Comparison of ENCODE assay signal across 11 mouse cellular contexts in genomic region chr7:81573397-81573796, GRCm38 (mm10). TPM values are rescaled to one million over a fixed set of nuclear protein-coding genes. Genes with fewer than 3 reads are reported as not detected.
DNase-seq lines count a peak whose midpoint lies in the region; ATAC-seq and TF ChIP-seq lines count a peak whose summit lies in the region.
"Had no signal": no experiment of that assay in that cellular context is flagged by ENCODE, and none has a peak within 500 bp of the region (broad histone marks: within the 10 kb centered on the region; RNA-seq: fewer than 3 reads in every experiment).

No protein-coding gene starts in this region.

- no peak for TF ChIP-seq EP300 in heart, postnatal 0 days (IDR thresholded peaks at IDR 0.05; ENCODE audit: low read depth)
- no peak for TF ChIP-seq EP300 in stomach, postnatal 0 days (optimal IDR thresholded peaks at IDR 0.05)

- TF ChIP-seq CTCF in testis, adult 2 months (IDR thresholded peaks at IDR 0.05; ENCODE audit: control insufficient read depth, insufficient read depth, insufficient replicate concordance, low read depth, low read length), result no peak
- TF ChIP-seq CTCF in heart, postnatal 0 days (IDR thresholded peaks at IDR 0.05; ENCODE audit: low read depth), result no peak
- no peak for TF ChIP-seq CTCF in stomach, postnatal 0 days (IDR thresholded peaks at IDR 0.05; ENCODE audit: low read depth)

- H3K36me3 ChIP-seq in testis, adult 2 months (ENCODE audit: control insufficient read depth, insufficient read depth, low read length), result peaks cover 5% of the 10 kb centered on the region
- peaks cover 21% of the 10 kb centered on the region for H3K36me3 ChIP-seq in heart, postnatal 0 days (replicated peaks; ENCODE audit: control insufficient read depth, insufficient read depth, low read length)
- peaks cover 9% of the 10 kb centered on the region; the same call in 1 of the 2 replicates for H3K36me3 ChIP-seq in stomach, postnatal 0 days (ENCODE audit: control insufficient read depth, insufficient read depth, low read length)
- H3K36me3 ChIP-seq: stomach, embryonic 15.5 days had no signal

- H3K4me1 ChIP-seq in testis, adult 2 months (ENCODE audit: control insufficient read depth, insufficient read depth, low read length), result peaks cover 4% of the 10 kb centered on the region; the same call in 1 of the 2 replicates
- H3K4me1 ChIP-seq in heart, postnatal 0 days (ENCODE audit: control insufficient read depth, insufficient read depth), result peaks cover 12% of the 10 kb centered on the region
- H3K4me1 ChIP-seq in stomach, postnatal 0 days (replicated peaks; ENCODE audit: control insufficient read depth, insufficient read depth), result peaks cover 3% of the 10 kb centered on the region; the same call in 1 of the 2 replicates
- H3K4me1 ChIP-seq: stomach, embryonic 15.5 days had no signal

- H3K27ac ChIP-seq in testis, adult 2 months (ENCODE audit: control insufficient read depth, insufficient read depth, low read depth, low read length), result no peak overlapping the region
- no peak overlapping the region; the same call in 1 of the 2 replicates for H3K27ac ChIP-seq in heart, postnatal 0 days (ENCODE audit: low read depth)
- 0 out of 2 replicates have a peak overlapping the region, but pooled peaks have one; percentile 30 for H3K27ac ChIP-seq in stomach, postnatal 0 days (replicated peaks)
- H3K27ac ChIP-seq: embryonic facial prominence, embryonic 13.5 days; limb, embryonic 15.5 days; stomach, embryonic 15.5 days had no signal

- WGBS in heart, postnatal 0 days, result 49% methylated on average over 6 of the region's 6 CpGs
- 57% methylated on average over 6 of the region's 6 CpGs for WGBS in stomach, postnatal 0 days

- peak; percentile 39 for DNase-seq in gastrocnemius, adult 18-20 months (ENCODE audit: low spot score)
- no peak for DNase-seq in gastrocnemius, postnatal 25 days
- no peak for DNase-seq in testis, postnatal 14 days (ENCODE audit: low spot score)
- DNase-seq in heart, postnatal 0 days (ENCODE audit: low spot score), result no peak
- DNase-seq in stomach, postnatal 0 days (ENCODE audit: low spot score), result peak; percentile 42
- no peak for DNase-seq in kidney, adult 18-20 months
- DNase-seq in right cerebral cortex, adult 2 months (ENCODE audit: low spot score in 2 of 2), result no peak

- no peak for ATAC-seq in heart, postnatal 0 days (ENCODE audit: insufficient read depth, low read depth)
- peak; percentile 59 for ATAC-seq in stomach, postnatal 0 days (ENCODE audit: low FRiP score, low TSS enrichment)

- no peak overlapping the region for H3K9ac ChIP-seq in heart, postnatal 0 days (replicated peaks; ENCODE audit: low read depth, low read length)
- H3K9ac ChIP-seq in stomach, postnatal 0 days (ENCODE audit: low read length), result no peak overlapping the region
- H3K9ac ChIP-seq: embryonic facial prominence, embryonic 13.5 days; limb, embryonic 15.5 days; stomach, embryonic 15.5 days had no signal

- peak overlapping the region; percentile 6; the same call in 1 of the 2 replicates for H3K4me3 ChIP-seq in testis, adult 2 months (ENCODE audit: control insufficient read depth, low read depth, low read length)
- H3K4me3 ChIP-seq in heart, postnatal 0 days (ENCODE audit: low read depth, low read length), result no peak overlapping the region
- H3K4me3 ChIP-seq in stomach, postnatal 0 days (ENCODE audit: low read depth, low read length), result no peak overlapping the region
- H3K4me3 ChIP-seq: embryonic facial prominence, embryonic 13.5 days; limb, embryonic 15.5 days had no signal

- no peak for TF ChIP-seq POLR2A in testis, adult 2 months (IDR thresholded peaks at IDR 0.05; ENCODE audit: control insufficient read depth, low read depth, low read length)

- H3K27me3 ChIP-seq in testis, adult 2 months (ENCODE audit: control insufficient read depth, insufficient read depth, low read length), result no peaks in the 10 kb centered on the region
- H3K27me3 ChIP-seq in heart, postnatal 0 days (ENCODE audit: control insufficient read depth, insufficient read depth, low read length), result no peaks in the 10 kb centered on the region
- H3K27me3 ChIP-seq in stomach, postnatal 0 days (ENCODE audit: control insufficient read depth, insufficient read depth, low read length), result no peaks in the 10 kb centered on the region
- H3K27me3 ChIP-seq: embryonic facial prominence, embryonic 13.5 days; limb, embryonic 15.5 days; stomach, embryonic 15.5 days had no signal

- H3K9me3 ChIP-seq in heart, postnatal 0 days (replicated peaks; ENCODE audit: control insufficient read depth, low read length), result no peaks in the 10 kb centered on the region
- H3K9me3 ChIP-seq in stomach, postnatal 0 days (ENCODE audit: control insufficient read depth, low read length), result no peaks in the 10 kb centered on the region
- H3K9me3 ChIP-seq: embryonic facial prominence, embryonic 13.5 days; limb, embryonic 15.5 days; stomach, embryonic 15.5 days had no signal

- peak overlapping the region; percentile 79; the same call in 1 of the 2 replicates for H3K4me2 ChIP-seq in heart, postnatal 0 days (ENCODE audit: low read depth, low read length)
- no peak overlapping the region for H3K4me2 ChIP-seq in stomach, postnatal 0 days (replicated peaks; ENCODE audit: low read depth)

RNA-seq across cellular contexts. Expression of gene Whamm, which starts 2.3 kb away (rescaled TPM):
- total RNA-seq in gastrocnemius, adult 18-20 months (2021), result 1 to 10 TPM; 7.9 to 8.8 TPM
- 1 to 10 TPM; 5.8 to 6.5 TPM for total RNA-seq in gastrocnemius, postnatal 25 days (2021)
- 22.9 and 27.4 TPM in 2 replicates for polyA plus RNA-seq in testis, adult 2 months (2012; rRNA removed)
- total RNA-seq in heart, postnatal 0 days (2014; rRNA removed; ENCODE audit: low replicate concordance), result 3.3 and 6.6 TPM in 2 replicates
- 3.1 and 3.3 TPM in 2 replicates for polyA plus RNA-seq in heart, postnatal 0 days (2015; fragmentation: Nextera tagmentation; extraction: Ambion mirVana)
- 3.5 and 3.8 TPM in 2 replicates for polyA plus RNA-seq in stomach, postnatal 0 days (2015; fragmentation: Nextera tagmentation; extraction: Ambion mirVana)

RNA-seq across cellular contexts. Expression of gene Fsd2, which starts 6.7 kb away (rescaled TPM):
- total RNA-seq in gastrocnemius, adult 18-20 months (2021), result 100 to 1,000 TPM; 325 to 384 TPM
- 100 to 1,000 TPM; 240 to 314 TPM for total RNA-seq in gastrocnemius, postnatal 25 days (2021)
- 0.16 and 0.43 TPM in 2 replicates for polyA plus RNA-seq in testis, adult 2 months (2012; rRNA removed)
- 83.2 and 93.7 TPM in 2 replicates for total RNA-seq in heart, postnatal 0 days (2014; rRNA removed; ENCODE audit: low replicate concordance)
- 95.1 and 99.0 TPM in 2 replicates for polyA plus RNA-seq in heart, postnatal 0 days (2015; fragmentation: Nextera tagmentation; extraction: Ambion mirVana)
- polyA plus RNA-seq in stomach, postnatal 0 days (2015; fragmentation: Nextera tagmentation; extraction: Ambion mirVana), result 0.06 and 0.11 TPM in 2 replicates

Comparison
In these comparisons a context has a peak if more than half of its experiments do, and no peak if none do; other contexts are left out.
1. DNase-seq: peak in gastrocnemius, adult 18-20 months (single experiment) and stomach, postnatal 0 days (single experiment); none in gastrocnemius, postnatal 25 days (single experiment), testis, postnatal 14 days (single experiment), heart, postnatal 0 days (single experiment), kidney, adult 18-20 months (single experiment) and right cerebral cortex, adult 2 months (0 of 2).